Mouse (Mus musculus) retina, postnatal 7 days (tissue): ENCODE results near the gene Trib2.

Experiments
- DNase-seq: peaks from one replicate; pipeline ENCODE4 v3.0.0-alpha.2; 2012; ENCODE audit warnings: low read depth, low spot score

The Trib2 gene

GRCm38 (mm10) chr12:15765238-15765637 lies 51.5 kb downstream of the Trib2 start:
- no peak for DNase-seq

- no peak for DNase-seq
Observed at GRCm38 (mm10) chr12:15761453-15762116, 55.1 kb downstream of the Trib2 start.

GRCm38 (mm10) chr12:15760684-15761083 lies 56.0 kb downstream of the Trib2 start:
- DNase-seq: no peak

GRCm38 (mm10) chr12:15758866-15759265 lies 57.9 kb downstream of the Trib2 start:
- no peak for DNase-seq

GRCm38 (mm10) chr12:15757351-15757750 lies 59.4 kb downstream of the Trib2 start:
- DNase-seq: no peak

- no peak for DNase-seq
Observed at GRCm38 (mm10) chr12:15755030-15755690, 61.6 kb downstream of the Trib2 start.

GRCm38 (mm10) chr12:15754602-15755001 lies 62.1 kb downstream of the Trib2 start:
- no peak for DNase-seq

GRCm38 (mm10) chr12:15749646-15750195 lies 67.0 kb downstream of the Trib2 start:
- no peak for DNase-seq

GRCm38 (mm10) chr12:15745752-15746151 lies 71.0 kb downstream of the Trib2 start:
- no peak for DNase-seq
